Mouse (Mus musculus): Measurements from ENCODE around the gene Lss.

Lss gene

GRCm38 (mm10) chr10:76569996-76570685 is 38.8 kb downstream of the Lss start:
- no peak for DNase-seq (ENCODE audit: low spot score)

- no peak for DNase-seq (ENCODE audit: low spot score)
Measured at GRCm38 (mm10) chr10:76571070-76571469, 39.7 kb downstream of the Lss start.

- DNase-seq (ENCODE audit: low spot score) = no peak
Measured at GRCm38 (mm10) chr10:76572151-76572550, 40.8 kb downstream of the Lss start.

- no peak for DNase-seq (ENCODE audit: low spot score)
Measured at GRCm38 (mm10) chr10:76575374-76575773, 44.0 kb downstream of the Lss start, which contains the start of gene Ftcd. Ftcd (plus strand) TSS chr10:76575648.

- no peak for DNase-seq (ENCODE audit: low spot score)
Measured at GRCm38 (mm10) chr10:76576920-76577319, 45.5 kb downstream of the Lss start.

GRCm38 (mm10) chr10:76584138-76584537 is 52.8 kb downstream of the Lss start:
- DNase-seq (ENCODE audit: low spot score) = no peak

- DNase-seq (ENCODE audit: low spot score) = no peak
Measured at GRCm38 (mm10) chr10:76586190-76586589, 54.8 kb downstream of the Lss start.

GRCm38 (mm10) chr10:76590197-76590596 is 58.8 kb downstream of the Lss start:
- no peak for DNase-seq (ENCODE audit: low spot score)

GRCm38 (mm10) chr10:76596338-76596737 is 65.0 kb downstream of the Lss start:
- DNase-seq (ENCODE audit: low spot score) = no peak

- DNase-seq (ENCODE audit: low spot score) = no peak
Measured at GRCm38 (mm10) chr10:76602690-76603089, 71.3 kb downstream of the Lss start.
